Mouse (Mus musculus): ENCODE measurements around the gene Prl7d1. TPM values are rescaled to one million over a fixed set of nuclear protein-coding genes. Genes with fewer than 3 reads are reported as not detected.
"Not testable (repeated sequence)": the region's sequence is repeated elsewhere in the genome, so short reads cannot be mapped to it uniquely, and the experiment has no call there.

Gene Prl7d1
- not detected in 2 replicates for total RNA-seq (2021)
- long read RNA-seq, result 0 reads

DNA sequence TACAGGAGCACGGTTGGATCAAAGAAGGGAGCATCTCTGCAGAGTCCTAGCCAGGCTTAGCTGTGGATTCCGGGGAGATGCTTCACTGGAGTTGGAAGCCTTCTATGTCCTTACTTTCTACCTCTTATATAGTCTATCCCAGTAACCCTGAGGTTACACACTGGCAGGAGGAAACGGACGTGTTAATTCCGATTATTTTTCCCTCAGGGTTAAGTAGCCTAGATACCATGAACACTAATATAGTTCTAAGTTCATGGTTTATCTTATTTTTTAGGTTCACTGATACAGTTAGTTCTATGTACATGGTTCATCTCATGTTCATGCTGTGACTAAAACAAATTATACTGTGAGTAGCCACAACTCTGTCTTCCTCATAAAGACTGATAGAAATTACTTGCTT, at the start of gene Prl7d1:
Prl7d1 (minus strand) TSS at position 101 of the 400 bp plus-strand sequence.
- DNase-seq, result no peak

DNA sequence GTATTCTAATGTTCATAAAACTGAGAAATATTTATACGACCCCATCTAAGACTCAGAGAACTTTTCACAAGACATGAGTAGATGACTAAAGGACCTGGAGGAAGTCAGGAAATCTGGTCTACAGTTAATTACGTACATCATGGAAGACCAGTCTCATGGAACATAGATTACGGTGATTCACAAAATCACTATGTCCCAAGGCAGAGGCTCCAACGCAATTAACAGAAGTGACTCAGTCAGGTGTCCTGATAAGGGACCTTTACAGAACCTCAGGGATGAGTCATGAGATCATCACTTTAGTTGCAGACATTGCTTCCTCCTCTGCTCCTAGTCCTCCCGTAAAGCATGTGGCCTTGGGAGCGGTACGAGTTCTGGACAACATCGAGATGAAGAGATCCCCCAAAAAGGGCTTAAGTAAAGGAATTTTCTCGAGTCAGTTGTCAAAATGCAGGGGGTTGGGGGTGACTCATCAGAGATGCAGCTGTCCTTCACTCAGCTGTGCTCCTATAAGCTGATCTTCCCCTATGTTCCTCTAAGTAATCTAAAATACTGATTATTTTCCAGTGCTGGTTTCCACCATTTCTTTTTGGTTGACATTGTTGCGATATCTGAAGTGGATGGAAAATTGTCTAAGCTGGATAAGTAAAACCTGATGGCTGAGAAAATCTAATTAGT, 18.1 kb upstream of the Prl7d1 start:
- DNase-seq, result no peak

DNA sequence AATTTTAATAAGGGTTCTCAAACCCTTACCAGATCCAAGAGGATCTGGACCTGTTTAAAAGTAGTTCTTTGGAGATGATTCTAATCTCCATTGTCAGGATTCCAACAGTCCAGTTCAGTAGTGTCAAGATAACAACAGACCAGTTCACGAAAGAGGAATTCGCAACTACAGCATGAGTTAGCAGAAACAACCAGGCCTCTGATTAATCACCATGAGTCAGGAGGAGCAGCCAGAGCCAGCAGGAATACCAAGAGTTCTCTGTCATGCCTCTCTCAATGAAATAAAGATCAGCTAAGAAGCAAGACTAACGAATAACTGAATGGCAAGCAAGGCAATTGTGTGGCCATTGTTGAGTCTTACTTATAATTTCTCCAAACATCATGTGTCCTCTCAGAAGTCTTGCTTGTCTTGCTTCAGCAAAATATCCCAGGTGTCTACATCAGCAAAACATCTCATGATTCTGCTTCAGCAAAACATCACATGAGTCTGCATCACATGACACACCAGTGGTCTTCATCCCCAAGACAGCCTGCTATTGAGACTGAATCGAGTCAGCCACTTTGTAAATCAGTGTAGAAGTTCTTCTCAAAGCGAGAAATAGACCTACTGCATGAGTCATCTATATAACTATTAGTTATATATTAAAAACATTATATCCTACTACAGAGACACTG, 13.9 kb upstream of the Prl7d1 start:
- not testable (repeated sequence) for DNase-seq

DNA sequence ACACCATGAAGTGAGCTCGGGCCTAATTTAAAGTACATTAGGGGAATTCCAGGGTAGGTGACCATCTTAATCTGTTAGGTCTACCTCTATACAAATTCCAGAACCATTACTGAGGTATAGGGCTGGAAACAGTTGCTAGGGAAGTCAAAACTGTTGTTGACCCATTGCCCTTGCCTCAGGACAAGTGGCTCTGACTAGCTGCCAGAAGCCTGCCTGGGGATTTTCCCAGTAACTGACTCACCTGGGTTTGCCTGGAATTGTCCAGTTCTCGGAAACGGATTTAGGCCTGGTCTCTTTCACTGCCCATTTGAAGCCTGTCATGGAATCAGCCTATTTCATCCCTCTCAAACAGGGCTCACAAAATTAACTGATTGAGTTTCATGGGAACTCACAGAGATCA, 8.5 kb upstream of the Prl7d1 start:
- DNase-seq, result not testable (repeated sequence)

DNA sequence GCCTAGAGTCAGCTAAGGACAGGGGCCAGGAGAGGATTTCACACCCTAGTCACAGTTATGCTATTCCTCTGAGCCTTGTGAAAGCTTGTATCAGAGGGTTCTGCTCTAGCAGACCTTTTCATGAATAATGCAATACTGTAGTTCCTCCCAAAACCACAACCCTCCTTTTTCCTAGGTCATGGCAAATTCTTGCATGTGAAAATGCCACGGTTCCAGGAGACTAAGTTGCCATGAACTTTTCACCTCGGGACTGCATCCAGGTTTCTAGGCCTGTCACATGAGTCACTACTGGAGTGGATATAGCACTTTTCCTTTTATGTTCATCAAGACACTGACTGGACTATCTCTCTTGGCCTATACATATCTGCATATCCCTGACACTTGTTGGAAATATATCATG, 10.0 kb downstream of the Prl7d1 start:
- DNase-seq, result no peak

DNA sequence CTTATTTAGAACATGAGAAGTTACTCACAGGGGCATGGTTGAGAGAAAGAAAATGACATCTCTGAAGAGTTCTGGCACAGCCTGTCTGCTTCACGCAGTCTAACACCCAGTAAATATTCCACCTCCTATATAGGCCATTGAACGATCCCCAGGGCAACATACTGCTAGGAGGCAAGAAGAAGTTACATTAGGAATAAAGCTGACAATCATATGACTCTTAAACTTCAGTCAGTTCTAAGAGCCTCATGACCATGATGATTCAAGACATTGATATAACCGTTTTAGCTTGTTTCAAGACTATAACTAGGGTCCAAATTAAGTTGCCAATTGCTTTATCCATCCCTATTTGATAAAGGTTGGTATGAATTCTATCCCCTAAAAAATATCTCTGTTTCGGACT, 48.6 kb downstream of the Prl7d1 start, which contains the start of gene Prl7a2:
Prl7a2 (minus strand) TSS at position 101 of the 400 bp plus-strand sequence.
- no peak for DNase-seq

DNA sequence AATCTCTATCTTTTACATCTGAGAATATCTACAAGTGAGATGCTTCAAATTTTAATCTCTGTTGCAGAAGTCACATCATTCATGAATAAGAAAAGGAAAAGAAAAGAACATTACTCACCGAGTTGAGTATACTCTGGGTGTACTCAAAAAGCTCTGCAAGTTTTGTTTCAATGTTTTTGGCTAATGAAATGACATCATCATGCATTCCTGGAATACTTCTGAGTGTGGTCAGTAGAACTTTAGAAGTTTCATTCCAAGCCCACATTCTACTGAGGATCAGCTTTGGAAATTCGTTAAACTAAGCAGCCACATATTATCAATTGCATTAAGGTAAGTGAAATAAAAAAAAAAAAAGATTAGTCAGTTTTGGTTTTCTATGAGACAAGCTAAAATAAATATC, 55.8 kb downstream of the Prl7d1 start:
- DNase-seq, result no peak

Other genes with a start within 250 kb of the Prl7d1 start
- gene Prl8a8, start 203.5 kb downstream of the Prl7d1 start, total RNA-seq (2021), result not detected in 2 replicates
- not detected in 2 replicates for gene Prl8a9, start 152.1 kb downstream of the Prl7d1 start, total RNA-seq (2021)
- gene Prl8a1, start 134.6 kb downstream of the Prl7d1 start, total RNA-seq (2021), result not detected in 2 replicates
- not detected in 2 replicates for gene Prl7b1, start 106.2 kb downstream of the Prl7d1 start, total RNA-seq (2021)
- not detected in 2 replicates for gene Prl7a1, start 74.2 kb downstream of the Prl7d1 start, total RNA-seq (2021)
- gene Prl7a2, start 48.7 kb downstream of the Prl7d1 start, total RNA-seq (2021), result not detected in 2 replicates
- not detected in 2 replicates for gene Prl7c1, start 64.1 kb upstream of the Prl7d1 start, total RNA-seq (2021)
- not detected in 2 replicates for gene Prl2a1, start 84.9 kb upstream of the Prl7d1 start, total RNA-seq (2021)
- not detected in 2 replicates for gene Prl2c1, start 132.6 kb upstream of the Prl7d1 start, total RNA-seq (2021)

All from adrenal gland, postnatal 25 days (tissue).